Mouse (Mus musculus) E14TG2a.4 (cell line): Measurements from ENCODE around the gene Zfp329.

Experiments used
- CTCF ChIP-seq: conservative IDR thresholded peaks from 2 replicates; pipeline ENCODE4 v1.5.1; 2014; ENCODE audit warnings: low read length
- NANOG ChIP-seq: IDR thresholded peaks from 2 replicates; pipeline ENCODE4 v1.6.1; 2014; ENCODE audit warnings: borderline replicate concordance, low read length, mixed read lengths

DNA sequence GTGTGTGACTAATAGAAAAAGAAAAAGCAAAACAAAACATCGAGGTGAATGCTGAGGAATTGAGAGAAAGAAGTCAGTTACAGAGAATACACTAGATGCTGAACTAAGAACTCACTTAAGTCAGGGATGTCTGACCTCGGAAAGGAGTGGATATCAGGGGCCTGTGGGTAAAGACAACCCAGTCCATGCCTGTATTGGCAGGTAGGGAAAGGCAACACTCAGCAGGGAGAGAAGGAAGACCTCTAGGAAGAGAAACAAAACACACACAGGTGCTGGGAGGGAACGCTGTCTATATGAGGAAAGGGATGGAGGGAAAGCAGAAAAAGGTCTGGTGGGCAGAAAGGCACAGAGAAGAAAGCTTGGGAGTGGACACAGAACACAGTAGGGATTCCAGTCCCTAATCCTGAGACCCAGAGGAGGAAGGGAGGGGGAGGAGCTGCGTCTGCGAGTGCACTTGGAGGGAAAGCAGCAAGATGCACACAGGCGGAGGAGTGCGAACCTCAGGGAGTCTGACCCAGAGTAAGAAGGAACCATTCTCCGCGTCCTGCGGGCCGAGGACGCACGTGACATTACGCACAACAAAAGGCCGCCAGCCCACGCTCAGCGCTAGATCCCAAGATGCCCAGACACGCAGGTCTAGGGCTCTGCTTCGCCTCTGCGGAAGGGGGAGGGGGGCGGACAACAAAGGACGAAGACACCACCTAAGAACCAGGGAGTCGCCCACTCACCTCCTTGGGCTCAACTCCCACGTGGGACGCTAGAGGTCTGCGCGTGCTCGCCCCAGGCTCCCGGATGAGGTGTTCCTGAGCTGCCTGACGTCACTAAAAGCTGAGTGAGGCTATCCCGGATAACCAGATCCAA, 15.6 kb downstream of the Zfp329 start, which contains the start of gene Zscan18:
- no peak for TF ChIP-seq CTCF
- no peak for TF ChIP-seq NANOG
